Mouse (Mus musculus): ENCODE measurements around the gene Fam104a. TPM values are rescaled to one million over a fixed set of nuclear protein-coding genes. Genes with fewer than 3 reads are reported as not detected.

Fam104a gene
- total and polyA plus RNA-seq, 3 experiments: 14.6 to 57.0 (median 35.3) TPM

DNA sequence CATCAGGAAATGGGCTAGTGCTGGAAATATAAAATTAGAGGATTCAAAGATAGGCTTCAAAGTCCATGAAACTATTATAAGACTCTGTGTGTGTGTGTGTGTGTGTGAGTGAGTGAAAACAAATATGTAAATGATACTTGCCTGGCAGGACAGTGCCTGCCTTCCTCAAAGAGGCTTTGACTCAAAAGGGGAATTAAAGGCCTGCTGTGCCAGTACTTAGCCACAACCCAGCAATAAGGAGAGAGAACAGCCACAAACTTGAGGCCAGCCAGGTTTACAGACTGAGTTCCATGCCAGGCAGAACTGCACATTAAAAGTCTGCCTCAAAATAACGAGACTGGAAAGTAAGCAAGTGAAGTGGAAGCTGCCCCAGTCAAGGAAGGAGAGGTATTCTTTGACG is 7.1 kb downstream of the Fam104a start (continued):
- TF ChIP-seq MYC (IDR thresholded peaks at IDR 0.05; ENCODE audit: low read depth, low read length): peak; percentile 54; the same call in 1 of the 2 replicates
- TF ChIP-seq CHD2 (IDR thresholded peaks at IDR 0.05; ENCODE audit: low read length): 0 out of 2 replicates have a peak, but pooled peaks have one; percentile 38
- 0 out of 2 replicates have a peak, but pooled peaks have one; percentile 17 for TF ChIP-seq NELFE (IDR thresholded peaks at IDR 0.05; ENCODE audit: low read depth, low read length)
- TF ChIP-seq RAD21 (IDR thresholded peaks at IDR 0.05; ENCODE audit: low read depth, low read length): no peak
- TF ChIP-seq POLR2AphosphoS2 (IDR thresholded peaks at IDR 0.05; ENCODE audit: low read depth, low read length): no peak
- TF ChIP-seq IRF4 (IDR thresholded peaks at IDR 0.05; ENCODE audit: low read depth, low read length): peak; percentile 91
- 0 out of 2 replicates have a peak, but pooled peaks have one; percentile 43 for TF ChIP-seq RCOR1 (conservative IDR thresholded peaks at IDR 0.05; ENCODE audit: low read depth, low read length)
- TF ChIP-seq USF1 (IDR thresholded peaks at IDR 0.05; ENCODE audit: low read depth, low read length): no peak
- TF ChIP-seq SIN3A (IDR thresholded peaks at IDR 0.05; ENCODE audit: low read length): peak; percentile 75
- TF ChIP-seq MXI1 (IDR thresholded peaks at IDR 0.05; ENCODE audit: low read depth, low read length): 0 out of 2 replicates have a peak, but pooled peaks have one; percentile 41
- 0 out of 2 replicates have a peak, but pooled peaks have one; percentile 23 for TF ChIP-seq MAX (IDR thresholded peaks at IDR 0.05; ENCODE audit: low read length)
- TF ChIP-seq ZNF384 (IDR thresholded peaks at IDR 0.05; ENCODE audit: low read depth, low read length): no peak
- no peak for TF ChIP-seq ZKSCAN1 (IDR thresholded peaks at IDR 0.05; ENCODE audit: borderline replicate concordance, low read depth, low read length)
- TF ChIP-seq TCF12 (IDR thresholded peaks at IDR 0.05; ENCODE audit: low read depth, low read length): 0 out of 2 replicates have a peak, but pooled peaks have one; percentile 31
- no peak for TF ChIP-seq KAT2A (IDR thresholded peaks at IDR 0.05; ENCODE audit: insufficient replicate concordance, low read length)

GRCm38 (mm10) chr11:113674595-113674994 is 9.4 kb downstream of the Fam104a start:
- dilution Hi-C loops (cut with MboI; ENCODE audit: extremely low pct_ligation_motif_present, extremely low pct_unique_long_range_greater_than_20kb, low sequenced_read_pairs): no loop called here

GRCm38 (mm10) chr11:113673614-113674013 is 10.3 kb downstream of the Fam104a start:
- no peak overlapping the region for H3K4me2 ChIP-seq (ENCODE audit: insufficient read depth, low read depth, poor library complexity, severe bottlenecking)
- H3K4me1 ChIP-seq (ENCODE audit: control insufficient read depth in 1 of 2, insufficient read depth in 2 of 2): peaks cover 12 to 23% of the 10 kb centered on the region in 2 experiments
- TF ChIP-seq ZNF384 (IDR thresholded peaks at IDR 0.05; ENCODE audit: low read depth, low read length) (no peak), MXI1 (IDR thresholded peaks at IDR 0.05; ENCODE audit: low read depth, low read length) (no peak), POLR2A (IDR thresholded peaks at IDR 0.05; ENCODE audit: low read depth, low read length) (no peak), USF2 (conservative IDR thresholded peaks at IDR 0.05; ENCODE audit: low read depth, low read length) (no peak), MAFK (IDR thresholded peaks at IDR 0.05; ENCODE audit: insufficient replicate concordance, low read length) (no peak), MAX (IDR thresholded peaks at IDR 0.05; ENCODE audit: low read length) (no peak), SMC3 (IDR thresholded peaks at IDR 0.05; ENCODE audit: low read depth, low read length) (no peak), ZKSCAN1 (IDR thresholded peaks at IDR 0.05; ENCODE audit: borderline replicate concordance, low read depth, low read length) (no peak), HCFC1 (IDR thresholded peaks at IDR 0.05; ENCODE audit: low read depth, low read length) (no peak), BHLHE40 (IDR thresholded peaks at IDR 0.05; ENCODE audit: low read depth, low read length) (no peak), ZMIZ1 (IDR thresholded peaks at IDR 0.05; ENCODE audit: low read depth, low read length) (no peak)
- no peak overlapping the region for H3K4me3 ChIP-seq (replicated peaks in 1 of 3; ENCODE audit: low read depth in 2 of 3, low read length in 2 of 3, poor library complexity in 1 of 3)
- H3K9ac ChIP-seq (ENCODE audit: insufficient read depth, low read depth): no peak overlapping the region
- H3K36me3 ChIP-seq (replicated peaks in 1 of 2; ENCODE audit: control insufficient read depth in 1 of 2, insufficient read depth in 1 of 2, low read length in 1 of 2): peaks cover 47 to 90% of the 10 kb centered on the region in 2 experiments
- H3K9me3 ChIP-seq (replicated peaks; ENCODE audit: low read length): no peaks in the 10 kb centered on the region
- no peak for DNase-seq (ENCODE audit: extremely low read depth)
- H3K79me2 ChIP-seq (replicated peaks; ENCODE audit: control insufficient read depth, extremely low read depth, insufficient read depth, poor library complexity, severe bottlenecking): peaks cover 61% of the 10 kb centered on the region
- dilution Hi-C loops (cut with MboI; ENCODE audit: extremely low pct_ligation_motif_present, extremely low pct_unique_long_range_greater_than_20kb, low sequenced_read_pairs) (no loop called here), in situ Hi-C loops (cut with MboI; ENCODE audit: low pct_ligation_motif_present, low pct_unique_long_range_greater_than_20kb, low sequenced_read_pairs) (no loop called here)
- no peaks in the 10 kb centered on the region for H3K27me3 ChIP-seq (replicated peaks)
- no peak overlapping the region for H3K27ac ChIP-seq (ENCODE audit: insufficient read depth, low read depth)

More at GRCm38 (mm10) chr11:113674595-113674994, 9.4 kb downstream of the Fam104a start:
- H3K4me3 ChIP-seq (replicated peaks in 1 of 3; ENCODE audit: low read depth in 2 of 3, low read length in 2 of 3, poor library complexity in 1 of 3): no peak overlapping the region
- DNase-seq (ENCODE audit: extremely low read depth): no peak
- in situ Hi-C loops (cut with MboI; ENCODE audit: low pct_ligation_motif_present, low pct_unique_long_range_greater_than_20kb, low sequenced_read_pairs): no loop called here
- peaks cover 67% of the 10 kb centered on the region for H3K79me2 ChIP-seq (replicated peaks; ENCODE audit: control insufficient read depth, extremely low read depth, insufficient read depth, poor library complexity, severe bottlenecking)
- H3K4me1 ChIP-seq (ENCODE audit: control insufficient read depth in 1 of 2, insufficient read depth in 2 of 2): peaks cover 12 to 30% of the 10 kb centered on the region in 2 experiments
- H3K36me3 ChIP-seq (replicated peaks in 1 of 2; ENCODE audit: control insufficient read depth in 1 of 2, insufficient read depth in 1 of 2, low read length in 1 of 2): peaks cover 40 to 85% of the 10 kb centered on the region in 2 experiments
- TF ChIP-seq CHD1 (IDR thresholded peaks at IDR 0.05; ENCODE audit: low read depth, low read length) (no peak), NELFE (IDR thresholded peaks at IDR 0.05; ENCODE audit: low read depth, low read length) (no peak), SIN3A (IDR thresholded peaks at IDR 0.05; ENCODE audit: low read length) (no peak), NRF1 (IDR thresholded peaks at IDR 0.05; ENCODE audit: low read depth, low read length) (no peak)
- no peaks in the 10 kb centered on the region for H3K9me3 ChIP-seq (replicated peaks; ENCODE audit: low read length)
- no peaks in the 10 kb centered on the region for H3K27me3 ChIP-seq (replicated peaks)
- H3K27ac ChIP-seq (ENCODE audit: insufficient read depth, low read depth): no peak overlapping the region
- H3K4me2 ChIP-seq (ENCODE audit: insufficient read depth, low read depth, poor library complexity, severe bottlenecking): no peak overlapping the region
- H3K9ac ChIP-seq (ENCODE audit: insufficient read depth, low read depth): no peak overlapping the region
